Mouse (Mus musculus) ES-E14 (cell line): ENCODE results near the gene Tubd1. TPM values are rescaled to one million over a fixed set of nuclear protein-coding genes. Genes with fewer than 3 reads are reported as not detected.

Experiments used
- DNase-seq: peaks from one replicate; pipeline ENCODE4 v3.0.0-alpha.2; 2013; ENCODE audit warnings: low read depth, low spot score
- H3K27ac ChIP-seq: 2 replicates; pipeline ENCODE4 v1.5.1; 2012; ENCODE audit warnings: low read depth, mild to moderate bottlenecking, low read length, moderate library complexity, mixed read lengths; ENCODE audit not compliant: poor library complexity, insufficient read depth, severe bottlenecking
- H3K36me3 ChIP-seq: 2 replicates; pipeline ENCODE4 v1.6.1; 2012; ENCODE audit warnings: mild to moderate bottlenecking, low read length, moderate library complexity, mixed read lengths; ENCODE audit not compliant: control insufficient read depth, poor library complexity, insufficient read depth, severe bottlenecking
- H3K4me1 ChIP-seq, 2 experiments: fragments of 150-350 bp in 1 of 2; sonication (generic) in 1 of 2; 2 replicates each; pipeline ENCODE4 v1.6.1; 2012; ENCODE audit warnings: low read length in 2 of 2, mild to moderate bottlenecking in 1 of 2, mixed read lengths in 1 of 2; ENCODE audit not compliant: control insufficient read depth in 2 of 2, insufficient read depth in 2 of 2, poor library complexity in 1 of 2
- H3K4me3 ChIP-seq, 2 experiments: fragments of 150-350 bp in 1 of 2; sonication (generic) in 1 of 2; 2 replicates each; pipeline ENCODE4 v1.5.1; 2012; ENCODE audit warnings: low read length in 2 of 2, low read depth in 1 of 2, mild to moderate bottlenecking in 1 of 2, mixed read lengths in 1 of 2; ENCODE audit not compliant: insufficient read depth in 1 of 2, poor library complexity in 1 of 2, severe bottlenecking in 1 of 2
- H3K9ac ChIP-seq: 2 replicates; pipeline ENCODE4 v1.6.1; 2012; ENCODE audit warnings: low read depth, mild to moderate bottlenecking, low read length, mixed read lengths; ENCODE audit not compliant: poor library complexity, insufficient read depth, severe bottlenecking
- H3K9me3 ChIP-seq: fragments of 150-350 bp; sonication (generic); 2 replicates; pipeline ENCODE4 v1.6.1; 2012; ENCODE audit warnings: low read depth, mild to moderate bottlenecking, low read length; ENCODE audit not compliant: control insufficient read depth, insufficient read depth
- CHD2 ChIP-seq: IDR thresholded peaks from 2 replicates; pipeline ENCODE4 v1.6.1; 2014; ENCODE audit warnings: mild to moderate bottlenecking, low read depth, low read length, inconsistent platforms
- HCFC1 ChIP-seq: IDR thresholded peaks from 2 replicates; pipeline ENCODE4 v1.6.1; 2012; ENCODE audit warnings: low read length, inconsistent platforms, borderline replicate concordance; ENCODE audit not compliant: insufficient read depth
- MAFK ChIP-seq: IDR thresholded peaks from 2 replicates; pipeline ENCODE4 v1.6.1; 2014; ENCODE audit warnings: mild to moderate bottlenecking, low read depth, low read length, inconsistent platforms; ENCODE audit not compliant: insufficient read depth
- ZC3H11A ChIP-seq: IDR thresholded peaks from 2 replicates; pipeline ENCODE4 v1.6.1; 2012; ENCODE audit warnings: low read depth, mild to moderate bottlenecking, inconsistent platforms, low read length, borderline replicate concordance
- ZNF384 ChIP-seq: IDR thresholded peaks from 2 replicates; pipeline ENCODE4 v1.6.1; 2012; ENCODE audit warnings: low read depth, low read length, inconsistent platforms
- in situ Hi-C, 2 experiments: fragments of 600-800 bp; cut with MboI; formaldehyde crosslinking; loops; one replicate each; pipeline ENCODE4 v1.15.1; 2025; ENCODE audit warnings: low sequenced_read_pairs in 2 of 2, inconsistent platforms in 1 of 2; ENCODE audit not compliant: unreplicated experiment in 2 of 2
- total RNA-seq: library from RNA; depleted of rRNA; stranded (reverse); fragments of 300-350 nt; gene quantifications from 2 replicates; pipeline ENCODE4 v1.2.3, GENCODE M21; 2012

The Tubd1 gene
- total RNA-seq, 1 experiment = 6.5 TPM

GRCm38 (mm10) chr11:86602116-86602515, 57.3 kb downstream of the Tubd1 start:
- H3K9ac ChIP-seq = no peak overlapping the region
- H3K27ac ChIP-seq = no peak overlapping the region
- H3K4me1 ChIP-seq = no peaks in the 10 kb centered on the region
- DNase-seq = no peak
- no peak overlapping the region for H3K4me3 ChIP-seq
- in situ Hi-C loops = no loop called here
- no peaks in the 10 kb centered on the region for H3K36me3 ChIP-seq
- TF ChIP-seq ZC3H11A = no peak
- no peak for TF ChIP-seq HCFC1
- TF ChIP-seq ZNF384 = no peak
- no peak for TF ChIP-seq MAFK
- TF ChIP-seq CHD2 = no peak
- H3K9me3 ChIP-seq = no peaks in the 10 kb centered on the region

GRCm38 (mm10) chr11:86603719-86604118, 58.9 kb downstream of the Tubd1 start:
- Histone ChIP-seq H3K9ac (no peak overlapping the region), H3K36me3 (no peaks in the 10 kb centered on the region), H3K9me3 (no peaks in the 10 kb centered on the region), H3K27ac (no peak overlapping the region), H3K4me3 (no peak overlapping the region), H3K4me1 (no peaks in the 10 kb centered on the region)
- no peak for DNase-seq
- no peak for TF ChIP-seq HCFC1
- TF ChIP-seq CHD2 = no peak
- TF ChIP-seq ZC3H11A = no peak
- TF ChIP-seq ZNF384 = no peak
- no peak for TF ChIP-seq MAFK
- in situ Hi-C loops = no loop called here

DNA sequence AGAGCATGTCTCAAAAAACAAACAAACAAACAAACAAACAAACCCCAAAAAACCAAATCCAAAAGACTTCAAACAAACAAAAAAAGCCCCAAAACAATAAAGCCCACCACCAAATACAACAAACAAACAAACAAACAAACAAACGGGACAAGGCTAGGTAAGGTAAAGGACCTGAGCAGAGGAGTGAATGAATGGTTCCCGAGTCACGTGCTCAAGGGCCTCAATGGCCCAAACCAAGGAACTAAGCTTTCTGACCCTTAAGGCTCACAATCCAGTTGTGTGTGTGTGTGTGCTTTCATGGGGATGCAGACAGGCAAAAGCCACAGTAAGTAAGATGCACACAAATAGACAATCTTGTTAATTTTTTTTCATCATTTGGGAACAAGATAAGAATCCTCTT, 59.5 kb downstream of the Tubd1 start:
- in situ Hi-C loops = no loop called here
- no peaks in the 10 kb centered on the region for H3K9me3 ChIP-seq
- no peak for TF ChIP-seq ZNF384
- TF ChIP-seq ZC3H11A = no peak
- TF ChIP-seq CHD2 = no peak
- TF ChIP-seq HCFC1 = no peak
- no peak for TF ChIP-seq MAFK
- no peak for DNase-seq
- no peak overlapping the region for H3K9ac ChIP-seq
- no peak overlapping the region for H3K4me3 ChIP-seq
- H3K36me3 ChIP-seq = no peaks in the 10 kb centered on the region
- H3K4me1 ChIP-seq = no peaks in the 10 kb centered on the region
- no peak overlapping the region for H3K27ac ChIP-seq

DNA sequence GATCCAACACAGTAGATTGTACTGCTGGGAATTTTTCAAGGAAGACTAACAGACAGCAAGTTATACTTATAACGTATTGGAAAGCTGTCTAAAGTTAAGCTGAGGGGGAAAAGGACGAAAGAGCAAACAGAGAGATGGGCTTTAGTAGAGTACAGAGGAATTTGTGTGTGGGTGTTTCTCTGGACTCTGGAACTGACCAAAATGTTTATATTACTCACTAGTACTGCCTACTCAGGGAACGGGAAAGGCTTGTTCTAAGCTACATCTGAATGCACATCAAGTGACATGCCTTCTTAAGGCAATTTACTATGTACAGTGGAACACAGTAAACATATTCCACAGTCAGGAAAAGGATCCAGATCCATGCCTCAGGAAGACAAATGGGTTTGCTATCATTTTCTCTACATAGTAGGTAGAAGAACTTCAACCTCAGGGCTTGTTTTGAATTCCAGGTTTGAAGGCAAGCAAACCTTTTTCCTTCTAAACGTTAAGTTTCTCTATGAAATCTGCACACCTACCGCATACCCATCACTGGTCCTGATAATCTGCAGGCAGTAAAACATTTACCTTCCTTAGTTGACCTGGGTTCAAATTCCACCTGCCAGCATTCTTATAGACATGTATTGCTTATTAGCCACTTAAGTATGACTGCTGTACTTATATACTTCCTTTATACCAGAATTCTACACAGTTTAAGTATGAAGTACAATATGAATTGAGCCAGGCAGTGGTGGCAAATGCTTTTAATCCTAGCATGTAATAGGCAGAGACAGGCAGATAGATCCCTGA, 60.1 kb downstream of the Tubd1 start:
- Histone ChIP-seq H3K9me3 (no peaks in the 10 kb centered on the region), H3K9ac (no peak overlapping the region), H3K4me1 (no peaks in the 10 kb centered on the region), H3K27ac (no peak overlapping the region), H3K36me3 (no peaks in the 10 kb centered on the region), H3K4me3 (no peak overlapping the region)
- no peak for DNase-seq
- TF ChIP-seq HCFC1 = no peak
- no peak for TF ChIP-seq CHD2
- TF ChIP-seq MAFK = no peak
- TF ChIP-seq ZC3H11A = no peak
- TF ChIP-seq ZNF384 = no peak
- in situ Hi-C loops = no loop called here
